Mouse (Mus musculus) 3134 (cell line): Measurements from ENCODE around the gene Rptn.
"Not testable (repeated sequence)": the region's sequence is repeated elsewhere in the genome, so short reads cannot be mapped to it uniquely, and the experiment has no call there.

Experiments
- DNase-seq: peaks from one replicate; pipeline ENCODE4 v3.0.0-alpha.2; 2011; ENCODE audit warnings: low spot score; ENCODE audit not compliant: insufficient read length; ENCODE audit errors: extremely low read depth

Rptn gene

DNA sequence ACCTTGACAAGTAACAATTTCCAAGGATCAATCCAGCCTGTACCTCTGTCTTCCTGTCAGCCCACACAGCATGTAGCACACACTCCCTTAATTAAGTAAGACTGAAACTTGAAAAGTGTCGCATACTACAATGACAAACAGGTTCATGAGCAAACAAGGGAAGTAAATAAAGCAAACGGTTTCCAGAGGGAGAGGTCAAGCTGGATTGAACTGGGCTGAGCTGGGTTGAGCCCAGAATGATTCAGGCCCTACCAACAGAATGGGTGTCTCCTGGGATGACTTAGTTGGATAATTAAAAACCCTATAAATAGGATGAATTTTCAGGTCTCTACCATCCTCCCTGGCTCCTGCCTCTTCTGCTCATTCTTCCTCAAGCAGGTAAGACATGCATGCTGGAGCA lies at the start of gene Rptn:
Rptn (plus strand) TSS at position 334 of the 400 bp plus-strand sequence.
- DNase-seq: no peak

DNA sequence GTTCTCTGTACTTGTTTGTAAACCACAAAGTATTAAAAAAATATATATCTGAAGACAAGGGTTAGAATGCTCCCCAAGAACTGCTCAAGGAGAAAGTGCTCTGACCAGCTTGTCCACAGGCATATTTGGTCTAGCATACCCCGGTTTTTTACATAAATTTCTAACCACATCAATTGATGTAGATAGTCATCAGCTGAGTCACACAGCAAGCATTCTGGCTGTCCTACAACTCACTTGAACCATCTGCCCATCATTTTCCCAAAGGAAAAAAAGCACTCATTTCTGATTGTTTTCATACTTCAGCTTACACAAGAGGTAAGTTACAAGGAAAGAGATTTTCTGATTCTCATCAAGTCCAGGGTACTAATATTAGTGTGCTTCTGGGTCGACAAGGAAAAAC lies 46.6 kb upstream of the Rptn start:
- no peak for DNase-seq

DNA sequence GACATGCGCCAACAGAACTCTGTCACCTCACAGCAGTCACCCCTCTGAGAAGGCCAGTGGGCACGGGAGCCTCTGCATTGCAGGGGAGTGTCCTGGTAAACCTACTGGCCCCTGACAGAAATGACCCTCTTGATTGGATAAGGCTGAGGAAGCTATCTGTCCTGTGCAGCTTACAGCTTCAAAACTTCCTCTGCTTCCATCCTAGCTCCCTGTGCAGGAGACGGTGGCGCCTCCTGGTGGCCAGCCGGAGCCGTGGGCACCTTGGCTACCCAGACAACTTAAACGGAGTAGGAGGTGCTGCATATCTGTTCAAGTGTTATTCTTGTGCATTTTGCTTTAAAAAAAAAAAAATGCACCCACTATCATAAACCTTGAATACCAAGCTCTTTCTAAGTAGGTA lies 33.5 kb upstream of the Rptn start:
- peak; percentile 57 for DNase-seq

DNA sequence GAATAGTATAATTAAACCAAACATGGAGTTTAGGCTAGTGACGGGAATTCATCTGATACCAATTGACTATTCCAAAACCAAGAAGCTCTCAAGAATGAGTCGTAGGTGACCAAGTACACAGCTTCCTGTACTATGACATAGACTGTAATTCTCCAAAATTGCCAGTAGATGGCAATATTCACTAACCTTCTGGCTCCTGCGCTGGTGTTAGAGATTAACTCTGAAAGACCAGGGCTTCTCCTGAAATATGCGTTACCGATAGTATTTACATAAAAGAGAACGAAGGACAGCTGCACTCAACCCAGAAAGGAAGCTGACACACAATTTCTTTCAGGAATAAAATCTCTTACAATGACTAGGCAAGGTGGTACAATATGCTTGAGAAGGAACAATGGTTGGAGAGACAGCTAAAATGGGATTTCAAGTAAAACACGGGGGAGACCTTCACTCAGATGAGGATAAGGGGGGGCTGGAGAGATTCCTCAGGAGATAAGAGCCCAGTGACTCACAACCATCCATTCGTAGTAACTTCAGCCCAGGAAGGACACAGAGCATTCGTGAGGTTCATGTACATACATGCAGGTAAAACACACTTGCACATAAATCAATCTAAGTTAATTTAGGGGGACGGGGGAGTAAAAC lies 31.4 kb upstream of the Rptn start:
- DNase-seq: peak; percentile 32

DNA sequence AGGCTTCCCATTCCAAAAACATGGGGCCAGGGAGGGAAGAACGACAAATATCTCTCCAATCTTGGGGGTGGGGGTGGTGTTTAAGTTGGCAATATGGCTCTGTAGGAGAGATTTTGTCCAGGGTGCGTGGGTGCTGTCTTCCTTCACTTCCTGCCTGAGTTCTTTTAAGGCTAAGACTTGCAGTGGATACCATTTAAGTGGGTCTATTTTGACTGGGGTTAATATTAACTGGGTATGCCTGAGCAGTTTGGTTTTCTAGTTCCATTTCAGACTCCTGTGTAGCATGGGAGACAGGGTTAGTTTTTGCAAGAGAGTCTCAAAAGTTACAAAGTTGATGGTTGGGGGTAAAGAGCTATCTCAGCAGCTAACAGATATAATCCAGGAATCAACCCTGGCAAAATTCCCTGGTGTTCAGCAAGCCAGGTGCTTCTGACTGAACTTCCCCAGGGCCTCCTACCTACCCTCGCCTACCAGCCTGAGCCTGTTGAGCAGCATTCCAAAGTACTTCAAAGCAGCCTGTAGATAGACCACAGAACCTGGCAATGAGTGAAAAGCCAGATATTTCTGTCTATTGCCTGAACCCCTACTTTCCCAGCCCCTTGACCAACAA lies 26.4 kb upstream of the Rptn start:
- no peak for DNase-seq

DNA sequence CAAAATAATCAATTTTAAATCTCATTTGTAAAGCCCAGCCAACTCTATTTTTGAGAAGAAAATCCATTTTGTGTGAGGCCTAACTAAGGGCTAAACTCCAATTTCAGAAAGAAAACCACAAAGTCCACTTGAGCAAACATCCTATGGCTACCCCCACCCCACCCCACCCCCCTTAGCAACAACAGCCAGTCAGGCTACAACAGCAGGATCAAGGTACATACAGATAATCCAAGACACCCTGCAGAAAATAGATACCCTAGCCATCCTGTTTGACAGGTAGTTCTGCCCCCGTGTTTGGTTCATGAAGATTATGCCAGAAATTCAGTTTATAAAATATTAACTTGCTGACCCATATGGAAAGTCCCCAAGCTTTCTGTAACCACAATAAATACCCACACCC lies 25.3 kb upstream of the Rptn start:
- no peak for DNase-seq

DNA sequence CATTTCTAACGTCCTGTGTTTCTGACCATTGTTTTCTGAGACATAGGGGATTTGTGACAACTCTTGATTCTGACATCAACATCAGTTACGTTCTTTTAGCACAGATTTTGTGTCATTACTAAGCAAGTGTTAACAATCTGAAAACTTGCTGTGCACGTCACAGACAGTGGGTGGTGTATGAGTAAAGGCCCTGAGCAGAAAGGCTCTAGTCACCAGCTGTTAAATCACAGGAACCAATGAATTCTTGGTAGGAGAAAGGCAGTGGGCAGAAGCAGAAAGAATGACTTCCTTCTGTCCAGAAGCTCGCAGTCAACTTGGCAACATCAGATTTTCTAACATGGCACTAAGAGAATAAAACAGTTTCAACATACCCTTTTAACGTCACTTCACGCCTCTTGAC lies 20.1 kb upstream of the Rptn start:
- no peak for DNase-seq

DNA sequence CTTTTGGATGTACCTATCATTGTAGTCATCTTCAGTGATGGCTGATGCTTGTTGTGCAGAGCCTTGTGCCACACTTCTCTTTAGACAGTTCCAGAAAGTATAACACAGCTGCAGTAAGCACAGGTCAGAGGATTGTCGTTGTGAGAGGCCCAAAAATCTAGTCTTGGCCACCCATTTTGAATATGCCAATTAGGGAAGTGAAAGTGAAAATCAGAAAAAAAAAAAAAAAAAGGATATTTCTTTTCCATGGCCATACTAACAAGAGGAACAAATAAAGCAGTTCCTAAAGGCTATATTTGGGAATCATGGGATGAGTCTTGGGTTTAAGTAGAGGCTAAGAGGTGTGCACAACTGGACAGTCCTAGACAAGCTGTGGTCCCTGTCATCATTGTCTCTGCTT lies 18.3 kb upstream of the Rptn start:
- DNase-seq: no peak

DNA sequence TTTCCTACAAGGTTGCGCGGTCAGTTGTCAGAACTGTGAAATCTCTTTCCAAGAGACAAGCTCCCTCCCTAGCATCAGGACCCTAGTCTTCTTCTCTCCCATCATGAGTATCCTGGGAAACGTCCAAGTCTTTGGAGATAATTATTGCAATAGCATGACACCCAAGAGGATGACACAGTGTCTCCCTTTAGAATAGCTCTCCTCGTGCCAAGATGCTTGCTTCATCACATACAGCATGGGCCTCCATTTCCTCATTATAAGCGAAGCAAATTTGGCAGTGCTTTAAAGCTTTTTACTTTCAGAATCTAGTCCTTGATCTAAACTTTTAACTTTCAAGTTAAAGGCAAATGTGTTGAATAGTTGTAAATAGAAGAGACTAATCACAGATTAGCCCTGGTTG lies 17.9 kb upstream of the Rptn start:
- DNase-seq: no peak

DNA sequence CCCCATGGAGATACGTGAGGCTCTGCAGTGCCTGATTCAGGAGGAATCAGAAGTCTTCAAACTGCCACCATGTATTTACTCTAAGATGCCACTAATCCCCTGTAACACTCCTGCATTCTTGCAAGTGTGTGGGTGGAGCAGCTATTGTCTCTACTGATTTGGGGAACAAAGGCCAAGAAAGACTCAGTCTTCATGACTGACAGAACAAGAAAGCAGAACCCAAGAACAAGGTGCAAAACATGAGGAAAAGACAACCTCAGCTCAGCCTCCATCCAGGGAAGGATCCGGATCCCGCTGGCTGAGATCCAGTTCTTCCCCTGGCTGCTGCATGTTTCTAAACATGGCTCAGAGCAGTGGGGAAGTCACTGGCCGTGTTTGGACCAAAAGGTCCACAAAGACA lies 15.4 kb upstream of the Rptn start:
- DNase-seq: no peak

DNA sequence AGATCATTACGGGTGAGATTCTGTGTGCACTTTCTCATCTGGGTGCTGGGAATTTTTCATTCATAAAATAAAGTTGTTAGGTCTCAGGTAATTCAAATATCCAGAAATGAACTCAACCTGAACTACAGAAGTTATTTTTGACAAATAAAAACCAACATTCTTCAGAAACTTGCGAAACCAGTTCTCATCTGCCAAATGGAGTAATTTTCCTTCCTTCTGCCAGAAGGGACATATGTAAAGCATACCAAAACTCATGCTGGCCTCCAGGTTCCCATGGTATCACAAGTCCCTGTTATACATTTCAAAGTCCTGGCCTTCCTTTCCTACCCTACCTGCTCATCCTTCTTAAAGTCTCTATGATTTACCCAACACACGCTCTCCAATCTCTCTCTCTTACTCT lies 10.4 kb downstream of the Rptn start:
- DNase-seq: no peak

DNA sequence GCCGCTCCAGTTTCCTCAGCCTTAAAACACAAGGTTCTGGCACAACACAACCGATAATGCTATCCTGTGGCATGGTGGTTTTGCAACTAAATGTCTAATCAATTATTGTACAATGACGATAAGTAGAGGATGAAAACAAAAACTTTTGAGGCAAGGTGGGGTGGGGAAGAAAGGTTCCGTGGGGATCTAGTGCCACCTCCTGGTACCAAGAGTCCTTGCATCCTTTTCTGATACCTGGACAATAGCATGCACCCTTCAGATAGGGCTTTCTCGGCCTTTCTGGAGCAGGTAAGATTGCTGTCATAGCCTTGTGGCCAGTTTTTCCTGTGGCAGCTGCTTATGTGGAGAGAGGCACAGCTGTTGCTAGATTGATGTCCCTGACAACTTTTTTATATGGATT lies 13.5 kb downstream of the Rptn start:
- no peak for DNase-seq

DNA sequence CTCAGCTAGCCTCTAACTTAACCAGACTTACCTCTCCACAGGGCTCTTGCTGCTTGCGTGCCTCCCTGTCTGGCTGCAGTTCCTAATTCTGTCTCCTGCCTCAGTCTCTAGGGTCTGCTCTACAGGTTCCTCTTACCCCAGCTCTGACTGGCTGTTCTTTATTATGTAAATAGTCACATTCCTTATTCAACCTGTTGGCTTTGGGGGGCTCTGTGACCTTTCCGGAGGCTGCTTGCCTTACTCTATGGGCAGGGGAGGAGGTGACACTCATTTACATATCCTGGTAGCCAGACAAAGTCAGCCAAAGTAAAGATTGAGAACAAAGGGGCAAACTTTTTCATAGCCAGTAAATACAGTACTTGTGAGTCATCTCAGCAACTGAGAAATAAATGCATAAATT lies 18.4 kb downstream of the Rptn start:
- no peak for DNase-seq

DNA sequence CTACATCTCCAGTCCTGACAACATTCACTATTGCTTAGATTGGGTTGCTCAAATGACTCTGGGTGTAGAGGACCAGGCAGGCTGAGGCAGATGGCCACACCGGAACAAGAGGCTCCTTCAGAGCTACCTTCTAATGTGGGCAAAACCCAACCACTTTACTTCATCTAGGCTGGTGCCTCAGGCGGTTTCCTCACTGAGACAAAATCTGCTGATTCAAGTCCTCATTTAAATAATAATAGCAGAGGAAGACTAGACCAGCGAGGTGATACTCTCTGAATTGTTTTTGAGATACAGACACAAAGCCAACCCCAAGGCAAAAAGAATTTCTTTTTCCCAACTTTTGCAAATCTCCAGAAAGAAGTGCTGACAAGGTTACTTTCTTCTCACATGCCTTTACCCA lies 38.2 kb downstream of the Rptn start:
- DNase-seq: no peak

DNA sequence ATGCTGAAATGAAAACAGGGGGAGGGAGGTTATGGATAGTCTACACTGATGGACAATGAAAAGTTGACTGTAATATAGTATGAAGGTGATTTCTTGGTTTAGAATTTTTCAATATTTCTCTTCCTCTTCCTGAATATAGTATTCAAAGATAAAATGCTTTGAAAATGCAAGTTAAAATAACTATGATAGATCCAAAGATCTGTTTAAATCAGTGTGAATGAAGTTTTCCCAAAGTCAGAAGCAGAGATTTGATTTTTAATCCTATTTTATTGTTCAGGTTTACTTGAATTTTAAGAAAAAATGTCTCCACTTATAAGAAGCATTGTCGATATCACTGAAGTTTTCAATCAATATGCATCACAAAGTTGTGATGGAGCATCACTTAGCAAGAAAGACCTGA lies 48.5 kb downstream of the Rptn start, which contains the start of gene Tchh:
Tchh (plus strand) TSS at position 301 of the 400 bp plus-strand sequence.
- no peak for DNase-seq

DNA sequence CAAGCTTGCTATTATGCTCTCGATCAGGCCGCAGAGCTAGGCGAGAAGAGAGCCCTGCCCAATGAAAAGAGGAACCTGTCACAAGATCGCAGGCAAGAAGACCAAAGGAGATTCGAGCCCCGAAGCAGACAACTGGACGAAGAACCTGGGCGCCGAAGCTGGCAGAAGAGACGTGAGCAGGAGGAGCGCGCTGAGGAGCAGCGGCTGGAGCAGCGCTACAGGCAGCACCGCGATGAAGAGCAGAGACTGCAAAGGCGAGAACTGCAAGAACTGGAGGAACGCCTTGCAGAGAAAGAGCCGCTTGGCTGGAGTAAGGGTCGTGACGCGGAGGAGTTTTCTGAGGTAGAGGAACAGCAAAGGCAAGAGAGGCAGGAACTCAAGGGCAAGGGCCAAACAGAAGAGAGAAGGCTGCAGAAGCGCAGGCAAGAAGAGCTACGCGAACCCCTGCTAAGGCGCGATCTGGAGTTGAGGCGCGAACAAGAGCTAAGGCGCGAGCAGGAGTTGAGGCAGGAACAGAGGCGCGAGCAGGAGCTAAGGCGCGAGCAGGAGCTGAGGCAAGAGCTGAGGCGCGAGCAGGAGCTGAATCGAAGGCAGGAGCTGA lies 50.1 kb downstream of the Rptn start:
- DNase-seq: peak; percentile 12

DNA sequence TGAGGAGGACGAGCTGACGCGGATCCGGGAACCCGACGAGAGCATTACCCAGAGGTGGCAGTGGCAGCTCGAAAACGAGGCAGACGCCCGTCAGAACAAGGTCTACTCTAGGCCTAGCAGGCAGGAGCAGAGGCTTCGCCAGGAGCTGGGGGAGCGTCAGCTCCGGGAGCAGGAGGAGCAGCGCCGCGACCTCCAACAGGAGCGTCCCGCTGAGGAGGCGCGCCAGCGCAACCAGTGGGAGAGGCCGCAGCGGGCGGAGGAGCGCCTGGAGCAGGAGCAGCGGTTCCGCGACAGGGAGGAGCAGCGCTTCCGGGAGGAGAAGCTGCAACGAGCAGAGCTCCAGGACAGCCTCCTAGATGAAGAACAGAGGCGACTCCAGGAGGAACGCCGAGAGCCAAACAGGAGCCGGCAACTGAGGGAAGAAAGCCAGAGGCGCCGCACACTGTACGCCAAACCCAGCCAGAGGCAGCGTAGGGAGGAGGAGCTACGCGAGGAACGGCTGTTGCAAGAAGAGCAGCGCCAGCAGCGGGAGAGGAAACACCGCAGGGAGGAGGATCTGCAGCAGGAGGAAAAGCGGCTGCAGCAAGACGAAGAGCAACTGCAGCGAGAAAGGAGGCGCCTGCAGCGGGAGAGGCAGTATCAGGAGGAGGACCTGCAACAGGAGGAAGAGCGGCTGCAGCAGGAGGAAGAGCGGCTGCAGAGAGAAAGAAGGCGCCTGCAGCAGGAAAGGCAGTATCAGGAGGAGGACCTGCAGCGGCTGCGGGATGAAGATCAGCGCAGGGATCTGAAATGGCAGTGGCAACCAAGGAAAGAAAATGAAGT lies 51.1 kb downstream of the Rptn start:
- DNase-seq: peak; percentile 11

DNA sequence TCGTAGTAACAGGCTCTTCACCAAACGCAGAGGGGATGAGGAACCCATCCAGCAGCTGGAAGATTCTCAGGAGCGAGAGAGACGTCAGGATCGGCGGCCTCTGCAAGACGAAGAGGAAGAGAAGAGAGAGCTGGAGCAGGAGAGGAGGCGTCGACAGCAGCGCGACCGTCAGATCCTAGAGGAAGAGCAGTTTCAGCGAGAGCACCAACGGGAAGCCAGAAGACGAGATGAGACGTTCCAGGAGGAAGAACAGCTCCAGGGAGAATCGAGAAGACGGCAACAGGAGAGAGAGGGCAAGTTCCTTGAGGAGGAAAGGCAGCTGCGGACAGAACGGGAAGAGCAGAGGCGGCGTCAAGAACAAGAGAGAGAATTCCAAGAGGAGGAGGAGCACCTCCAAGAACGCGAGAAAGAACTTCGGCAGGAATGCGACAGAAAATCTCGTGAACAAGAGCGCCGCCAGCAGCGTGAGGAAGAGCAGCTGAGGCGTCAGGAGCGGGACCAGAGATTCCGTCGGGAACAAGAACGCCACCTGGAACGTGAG lies 51.7 kb downstream of the Rptn start:
- no peak for DNase-seq

DNA sequence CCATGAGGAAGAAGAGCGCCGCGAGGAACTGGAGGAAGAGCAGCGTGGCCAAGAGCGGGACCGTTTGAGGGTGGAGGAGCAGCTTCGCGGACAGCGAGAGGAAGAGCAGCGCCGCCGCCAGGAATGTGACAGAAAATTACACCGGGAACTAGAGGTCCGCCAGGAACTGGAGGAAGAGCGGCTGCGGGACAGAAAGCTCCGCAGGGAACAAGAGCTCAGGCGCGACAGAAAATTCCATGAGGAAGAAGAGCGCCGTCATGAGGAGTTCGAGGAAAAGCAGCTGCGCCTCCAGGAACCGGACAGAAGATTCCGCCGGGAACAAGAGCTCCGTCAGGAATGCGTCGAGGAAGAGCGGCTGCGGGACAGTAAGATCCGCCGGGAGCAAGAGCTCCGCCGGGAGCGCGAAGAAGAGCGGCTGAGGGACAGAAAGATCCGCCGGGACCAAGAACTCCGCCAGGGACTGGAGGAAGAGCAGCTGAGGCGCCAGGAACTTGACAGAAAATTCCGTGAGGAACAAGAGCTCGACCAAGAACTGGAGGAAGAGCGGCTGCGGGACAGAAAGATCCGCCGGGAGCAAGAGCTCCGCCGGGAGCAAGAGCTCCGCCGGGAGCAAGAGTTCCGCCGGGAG lies 52.7 kb downstream of the Rptn start:
- DNase-seq: peak; percentile 9

DNA sequence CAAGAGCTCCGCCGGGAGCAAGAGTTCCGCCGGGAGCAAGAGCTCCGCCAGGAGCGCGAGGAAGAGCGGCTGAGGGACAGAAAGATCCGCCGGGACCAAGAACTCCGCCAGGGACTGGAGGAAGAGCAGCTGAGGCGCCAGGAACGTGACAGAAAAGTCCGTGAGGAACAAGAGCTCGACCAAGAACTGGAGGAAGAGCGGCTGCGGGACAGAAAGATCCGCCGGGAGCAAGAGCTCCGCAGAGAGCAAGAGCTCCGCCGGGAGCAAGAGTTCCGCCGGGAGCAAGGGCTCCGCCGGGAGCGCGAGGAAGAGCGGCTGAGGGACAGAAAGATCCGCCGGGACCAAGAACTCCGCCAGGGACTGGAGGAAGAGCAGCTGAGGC lies 53.2 kb downstream of the Rptn start:
- not testable (repeated sequence) for DNase-seq
